Mouse (Mus musculus) heart, postnatal 0 days (tissue): ENCODE measurements around the gene Cfap20. TPM values are rescaled to one million over a fixed set of nuclear protein-coding genes. Genes with fewer than 3 reads are reported as not detected.

Experiments used
- ATAC-seq: fragments of 200-750 bp; cut with Nextera tagmentation; 2 replicates; pipeline ENCODE4 v1.8.0; 2017; ENCODE audit warnings: low read depth, moderate number of reproducible peaks, moderate library complexity; ENCODE audit not compliant: insufficient read depth
- DNase-seq: peaks from one replicate; pipeline ENCODE4 v3.0.0-alpha.2; 2016; ENCODE audit warnings: low spot score
- H3K27ac ChIP-seq: fragments of 300-500 bp; sonication (generic); 2 replicates; pipeline ENCODE4 v1.5.1; 2014; ENCODE audit warnings: low read depth, mild to moderate bottlenecking
- H3K27me3 ChIP-seq: fragments of 300-500 bp; sonication (generic); 2 replicates; pipeline ENCODE4 v1.6.1; 2014; ENCODE audit warnings: low read length, mixed read lengths; ENCODE audit not compliant: control insufficient read depth, insufficient read depth
- H3K36me3 ChIP-seq: fragments of 300-500 bp; sonication (generic); replicated peaks from 2 replicates; pipeline ENCODE4 v1.6.1; 2014; ENCODE audit warnings: low read length, mixed read lengths; ENCODE audit not compliant: control insufficient read depth, insufficient read depth
- H3K4me1 ChIP-seq: fragments of 300-500 bp; sonication (generic); 2 replicates; pipeline ENCODE4 v1.6.1; 2014; ENCODE audit warnings: antibody characterized with exemption; ENCODE audit not compliant: control insufficient read depth, insufficient read depth
- H3K4me2 ChIP-seq: fragments of 300-500 bp; sonication (generic); 2 replicates; pipeline ENCODE4 v1.6.1; 2014; ENCODE audit warnings: low read depth, mild to moderate bottlenecking, low read length, moderate library complexity
- H3K4me3 ChIP-seq: fragments of 300-500 bp; sonication (generic); 2 replicates; pipeline ENCODE4 v1.5.1; 2014; ENCODE audit warnings: low read depth, low read length
- H3K9ac ChIP-seq: fragments of 300-500 bp; sonication (generic); replicated peaks from 2 replicates; pipeline ENCODE4 v1.6.1; 2014; ENCODE audit warnings: low read depth, low read length, mixed read lengths
- H3K9me3 ChIP-seq: fragments of 300-500 bp; sonication (generic); replicated peaks from 2 replicates; pipeline ENCODE4 v1.6.1; 2016; ENCODE audit warnings: low read length; ENCODE audit not compliant: control insufficient read depth
- CTCF ChIP-seq: IDR thresholded peaks from 2 replicates; pipeline ENCODE4 v1.5.1; 2016; ENCODE audit warnings: antibody characterized with exemption, control low read depth, low read depth
- EP300 ChIP-seq: IDR thresholded peaks from 2 replicates; pipeline ENCODE4 v1.6.1; 2016; ENCODE audit warnings: antibody characterized with exemption, low read depth
- WGBS: fragments of 180-500 bp; shearing (Covaris S2); extraction: QIAGEN DNeasy Blood & Tissue Kit; methylation state at CpG from one replicate; pipeline ENCODE4 v1.1.7; 2014; 5-methylcytosine and 5-hydroxymethylcytosine counted together
- polyA plus RNA-seq: library from polyadenylated mRNA; unstranded; fragments of >200 nt; fragmentation: Nextera tagmentation; extraction: Ambion mirVana; gene quantifications from 2 replicates; pipeline ENCODE4 v1.2.1, GENCODE M21; 2015
- total RNA-seq: library from RNA; depleted of rRNA; stranded (reverse); fragments of >200 nt; gene quantifications from 2 replicates; pipeline ENCODE4 v1.2.3, GENCODE M21; 2014; ENCODE audit warnings: low replicate concordance

Gene Cfap20
- total and polyA plus RNA-seq, 2 experiments from 2014 or later = 93.8 to 112 TPM

DNA sequence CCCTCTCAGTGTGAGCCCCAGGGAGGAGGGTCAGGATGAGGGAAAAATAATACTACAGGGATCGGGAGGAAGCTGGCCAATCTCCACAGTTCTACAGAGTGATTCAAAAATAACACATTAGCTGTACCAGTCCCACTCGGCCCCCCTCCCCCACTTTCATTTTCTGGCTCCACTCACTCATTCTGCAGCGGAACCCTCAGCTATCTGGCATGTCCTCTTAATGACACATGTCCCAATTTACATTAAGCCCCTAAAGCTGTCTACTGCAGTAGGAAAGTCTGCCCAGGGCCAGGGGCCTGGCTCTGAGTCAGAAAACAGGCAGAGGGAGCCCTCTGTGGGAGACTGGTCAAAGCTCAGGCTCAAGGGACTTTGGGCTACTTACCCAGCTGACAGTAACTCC is 4.7 kb downstream of the Cfap20 start:
- Histone ChIP-seq H3K9me3 (no peaks in the 10 kb centered on the region), H3K4me3 (0 out of 2 replicates have a peak overlapping the region, but pooled peaks have one; percentile 10), H3K4me2 (peak overlapping the region; percentile 36), H3K9ac (no peak overlapping the region), H3K4me1 (peaks cover 70% of the 10 kb centered on the region), H3K36me3 (no peaks in the 10 kb centered on the region), H3K27me3 (no peaks in the 10 kb centered on the region), H3K27ac (peak overlapping the region; percentile 99)
- WGBS = 8% methylated on average over 3 of the region's 3 CpGs
- DNase-seq (peak; percentile 95), ATAC-seq (peak; percentile 56)
- TF ChIP-seq EP300 (peak; percentile 67; the same call in 1 of the 2 replicates), CTCF (peak; percentile 67)

- Histone ChIP-seq H3K36me3 (peaks cover 6% of the 10 kb centered on the region), H3K27ac (peak overlapping the region; percentile 99), H3K4me3 (0 out of 2 replicates have a peak overlapping the region, but pooled peaks have one; percentile 1), H3K4me2 (peak overlapping the region; percentile 36), H3K9me3 (no peaks in the 10 kb centered on the region), H3K27me3 (no peaks in the 10 kb centered on the region), H3K9ac (peak overlapping the region; percentile 10; the same call in 1 of the 2 replicates), H3K4me1 (peaks cover 68% of the 10 kb centered on the region)
- TF ChIP-seq EP300 (peak; percentile 54; the same call in 1 of the 2 replicates), CTCF (peak; percentile 92)
- WGBS = 6% methylated on average over 12 of the region's 12 CpGs
- DNase-seq (peak; percentile 95), ATAC-seq (peak; percentile 49)
These were observed 6.8 kb downstream of the Cfap20 start for GRCm38 (mm10) chr8:95427594-95428535.

- Histone ChIP-seq H3K27ac (peak overlapping the region; percentile 99), H3K4me1 (peaks cover 62% of the 10 kb centered on the region), H3K9me3 (no peaks in the 10 kb centered on the region), H3K9ac (no peak overlapping the region; the same call in 1 of the 2 replicates), H3K4me2 (peak overlapping the region; percentile 36), H3K27me3 (no peaks in the 10 kb centered on the region), H3K36me3 (peaks cover 16% of the 10 kb centered on the region), H3K4me3 (0 out of 2 replicates have a peak overlapping the region, but pooled peaks have one; percentile 1)
- 4% methylated on average over 2 of the region's 2 CpGs for WGBS
- TF ChIP-seq CTCF (no peak), EP300 (peak; percentile 93)
- DNase-seq (peak; percentile 91), ATAC-seq (peak; percentile 70)
These were observed 7.8 kb downstream of the Cfap20 start for GRCm38 (mm10) chr8:95426781-95427281.

- no peak overlapping the region for H3K4me2 ChIP-seq
- H3K9me3 ChIP-seq = no peaks in the 10 kb centered on the region
- H3K9ac ChIP-seq = no peak overlapping the region
- ATAC-seq (no peak), DNase-seq (no peak)
- H3K36me3 ChIP-seq = peaks cover 38% of the 10 kb centered on the region
- H3K27ac ChIP-seq = peak overlapping the region; percentile 68
- peaks cover 49% of the 10 kb centered on the region for H3K4me1 ChIP-seq
- no peaks in the 10 kb centered on the region for H3K27me3 ChIP-seq
- TF ChIP-seq EP300 (no peak), CTCF (no peak)
- no peak overlapping the region for H3K4me3 ChIP-seq
- WGBS = 70% methylated on average over 7 of the region's 7 CpGs
These were observed 10.0 kb downstream of the Cfap20 start for GRCm38 (mm10) chr8:95424682-95425081.

DNA sequence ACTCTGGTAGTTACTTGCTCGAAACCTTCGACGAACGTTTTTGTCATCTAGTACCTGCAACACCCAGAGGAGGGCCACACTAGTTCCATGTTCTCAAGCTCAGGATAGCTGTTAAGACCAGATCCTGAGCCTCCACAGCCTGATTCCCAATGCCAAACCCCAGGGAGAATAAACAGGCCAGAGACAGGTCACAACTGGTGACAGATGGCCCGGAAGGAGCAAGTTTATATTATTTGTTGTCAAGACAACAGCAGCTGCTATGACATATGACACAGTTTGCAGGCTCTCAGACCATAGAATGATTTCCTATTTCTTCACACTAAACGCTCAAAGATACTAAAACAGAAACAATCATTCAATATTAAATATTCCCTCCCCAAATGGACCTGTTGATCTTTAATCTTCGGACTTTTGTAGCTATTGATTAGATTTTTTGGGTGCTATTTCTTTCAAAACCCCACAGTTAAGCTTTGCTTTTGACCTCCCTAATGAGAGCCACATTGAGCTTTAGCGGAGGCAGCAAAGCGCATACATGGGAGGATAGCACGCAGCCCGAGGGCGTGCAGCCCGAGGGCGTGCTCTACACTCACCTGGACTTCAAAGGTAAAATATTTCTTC is 12.4 kb downstream of the Cfap20 start:
- ATAC-seq (no peak), DNase-seq (no peak)
- H3K9me3 ChIP-seq = no peaks in the 10 kb centered on the region
- no peak overlapping the region for H3K4me2 ChIP-seq
- no peak for TF ChIP-seq EP300
- no peak for TF ChIP-seq CTCF
- WGBS = 86% methylated on average over 14 of the region's 14 CpGs
- no peak overlapping the region for H3K4me3 ChIP-seq
- H3K9ac ChIP-seq = no peak overlapping the region
- peaks cover 51% of the 10 kb centered on the region for H3K36me3 ChIP-seq
- H3K27me3 ChIP-seq = no peaks in the 10 kb centered on the region
- H3K4me1 ChIP-seq = peaks cover 26% of the 10 kb centered on the region
- no peak overlapping the region for H3K27ac ChIP-seq
